Mouse (Mus musculus): Measurements from ENCODE around the gene Map1lc3a.

Gene Map1lc3a

GRCm38 (mm10) chr2:155285744-155286143 lies 9.6 kb downstream of the Map1lc3a start:
- no peak for DNase-seq (ENCODE audit: low spot score in 2 of 2)

- DNase-seq (ENCODE audit: low spot score in 2 of 2): no peak
These were observed 11.6 kb downstream of the Map1lc3a start for GRCm38 (mm10) chr2:155287456-155288250.

DNA sequence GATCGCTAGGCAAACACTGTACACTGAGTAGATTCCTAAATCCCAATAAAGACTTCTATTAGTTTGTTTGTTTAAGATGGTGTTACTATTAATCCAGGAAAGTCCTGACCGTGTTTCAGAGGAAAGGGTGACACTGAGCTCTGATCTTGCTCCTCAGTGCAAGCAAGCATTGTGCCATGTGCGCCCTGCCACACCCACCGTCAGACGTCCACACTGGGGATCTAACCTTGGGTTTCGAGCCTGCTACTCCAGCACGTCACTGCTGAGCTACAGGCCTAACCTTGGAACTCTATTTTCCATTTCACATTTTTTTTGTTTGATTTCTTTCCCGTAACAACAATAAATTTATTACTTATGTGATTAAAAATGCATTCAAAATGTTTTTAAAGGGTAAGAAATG lies 14.0 kb downstream of the Map1lc3a start:
- no peak for DNase-seq (ENCODE audit: low spot score in 2 of 2)

- no peak for DNase-seq (ENCODE audit: low spot score in 2 of 2)
These were observed 17.3 kb downstream of the Map1lc3a start for GRCm38 (mm10) chr2:155293382-155293781.

DNA sequence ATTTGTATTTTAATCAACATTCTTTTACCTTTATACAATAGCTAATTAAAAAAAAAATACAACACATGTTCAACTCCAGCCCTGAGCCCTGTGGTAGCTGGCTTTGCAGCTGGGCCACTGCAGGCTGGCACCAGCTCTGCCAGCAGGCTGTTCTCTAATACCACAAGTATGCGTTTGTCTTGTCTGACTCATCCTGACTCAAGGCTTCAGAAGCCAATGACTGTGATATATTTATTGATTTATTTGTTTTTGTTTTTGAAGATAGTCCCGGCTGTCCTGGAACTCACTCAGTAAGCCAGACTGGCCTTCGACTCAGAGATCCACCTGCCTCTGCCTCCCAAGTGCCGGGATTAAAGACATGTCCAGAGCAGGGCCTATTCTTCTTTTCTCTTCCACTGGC lies 17.8 kb downstream of the Map1lc3a start:
- DNase-seq (ENCODE audit: low spot score in 2 of 2): no peak

DNA sequence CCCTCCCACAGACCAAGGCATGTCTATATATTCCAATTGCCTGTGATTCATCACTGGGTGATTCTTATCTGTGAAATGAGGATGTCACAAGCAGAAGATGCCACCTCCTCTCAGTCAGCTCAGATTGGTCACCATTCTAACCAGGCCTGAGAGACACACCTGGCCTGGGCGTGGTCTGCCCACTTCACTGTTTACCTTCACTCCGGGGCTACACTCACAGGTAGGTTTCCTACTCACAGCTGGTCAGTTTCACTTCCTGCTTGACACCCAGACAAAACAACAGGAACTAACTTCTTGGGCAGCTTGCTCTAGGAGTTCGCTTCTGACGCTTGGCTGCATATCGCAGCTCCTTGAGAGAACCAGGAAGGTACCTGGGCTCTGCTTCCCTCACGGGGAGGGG lies 19.4 kb downstream of the Map1lc3a start:
- DNase-seq (ENCODE audit: low spot score in 2 of 2): no peak

DNA sequence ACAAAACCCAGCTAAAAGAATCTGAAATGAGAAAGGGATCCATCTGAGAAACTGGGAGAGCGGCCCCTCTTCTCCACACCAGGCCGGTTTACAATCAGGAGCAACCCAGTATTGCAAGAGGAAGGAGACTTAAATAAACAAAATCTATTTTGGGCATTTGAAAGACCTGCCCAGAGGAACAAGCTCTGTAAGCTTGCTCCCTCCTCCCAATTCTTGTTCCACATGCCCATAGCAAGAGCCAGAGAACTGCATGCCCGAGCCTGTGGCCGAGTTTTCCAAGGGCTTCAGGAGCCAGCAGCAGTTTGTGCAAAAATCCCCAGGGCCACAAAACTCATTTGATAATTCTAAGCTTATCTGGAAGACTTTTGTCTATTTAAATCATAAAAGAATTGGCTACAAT lies 23.5 kb downstream of the Map1lc3a start:
- no peak for DNase-seq (ENCODE audit: low spot score in 2 of 2)

DNA sequence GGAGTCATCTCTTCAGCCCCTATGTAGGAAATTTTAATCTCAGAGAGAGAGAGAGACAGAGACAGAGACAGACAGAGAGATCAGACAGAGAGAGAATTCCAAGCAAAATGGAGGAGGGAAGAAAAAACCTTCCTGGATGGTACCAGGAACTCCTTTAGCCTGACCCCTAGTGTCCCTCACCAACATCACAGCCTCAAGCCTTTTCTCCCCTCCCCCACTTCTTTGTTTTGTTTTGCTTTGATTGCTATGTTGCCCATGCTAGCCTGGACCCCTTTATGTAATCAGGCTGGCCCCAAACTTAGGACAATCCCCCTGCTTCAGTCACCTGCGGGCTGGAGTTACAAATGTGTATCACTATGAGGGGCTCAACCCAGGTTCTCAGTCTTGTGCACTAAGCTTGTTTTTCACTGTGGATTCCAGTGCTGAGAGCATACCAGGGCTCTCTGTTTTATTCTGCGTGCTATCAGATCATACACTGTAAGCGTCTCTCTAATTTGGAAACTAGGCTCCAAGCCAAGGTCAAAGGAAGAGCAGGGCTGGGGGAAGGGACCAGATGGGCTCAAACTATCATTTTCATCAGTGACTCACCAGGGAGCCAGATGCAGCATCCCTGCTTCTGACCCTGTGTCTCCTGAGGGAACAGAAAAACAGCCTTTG lies 33.0 kb downstream of the Map1lc3a start:
- no peak for DNase-seq (ENCODE audit: low spot score in 2 of 2)

- no peak for DNase-seq (ENCODE audit: low spot score in 2 of 2)
These were observed 37.6 kb downstream of the Map1lc3a start for GRCm38 (mm10) chr2:155313671-155314070.

GRCm38 (mm10) chr2:155318618-155319017 lies 42.5 kb downstream of the Map1lc3a start:
- no peak for DNase-seq (ENCODE audit: low spot score in 2 of 2)

- no peak for DNase-seq (ENCODE audit: low spot score in 2 of 2)
These were observed 44.5 kb downstream of the Map1lc3a start for GRCm38 (mm10) chr2:155320596-155320995.

- DNase-seq (ENCODE audit: low spot score in 2 of 2): no peak
These were observed 49.9 kb downstream of the Map1lc3a start for GRCm38 (mm10) chr2:155326001-155326400.

All from frontal cortex, postnatal 36 days (tissue).